Mouse (Mus musculus) left cerebral cortex, adult 8-10 months (tissue): Measurements from ENCODE around the gene Galnt18. TPM values are rescaled to one million over a fixed set of nuclear protein-coding genes. Genes with fewer than 3 reads are reported as not detected.

Experiments used
- DNase-seq, 2 experiments: peaks; one replicate each; pipeline ENCODE4 v3.0.0; 2022; ENCODE audit warnings: low spot score in 2 of 2
- total RNA-seq, 4 experiments: library from RNA; stranded (reverse); gene quantifications; 2 replicates each; pipeline ENCODE4 v1.2.4; 2022

The Galnt18 gene
- total RNA-seq, 4 experiments from 2014 or later: 34.0 to 36.6 (median 35.9) TPM

DNA sequence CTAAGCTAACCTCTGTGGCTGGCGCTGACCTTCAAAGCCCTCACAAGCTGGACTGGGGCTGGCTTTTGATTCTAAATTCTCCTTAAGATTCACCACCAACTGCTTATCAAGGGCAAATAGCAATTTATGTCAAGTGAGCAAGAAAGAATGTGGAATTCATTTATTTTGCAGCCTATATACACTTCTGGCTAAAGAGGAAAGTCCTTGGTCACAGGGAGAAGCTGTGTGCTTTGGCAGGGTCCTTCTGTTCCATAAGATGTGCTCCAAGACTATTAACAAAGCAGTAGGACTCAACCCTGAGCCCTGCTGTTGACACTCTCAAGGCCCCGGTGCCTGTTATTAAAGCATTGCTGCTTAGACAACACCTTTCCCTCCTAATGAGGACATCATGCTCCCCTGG, 7.4 kb downstream of the Galnt18 start:
- no peak for DNase-seq

DNA sequence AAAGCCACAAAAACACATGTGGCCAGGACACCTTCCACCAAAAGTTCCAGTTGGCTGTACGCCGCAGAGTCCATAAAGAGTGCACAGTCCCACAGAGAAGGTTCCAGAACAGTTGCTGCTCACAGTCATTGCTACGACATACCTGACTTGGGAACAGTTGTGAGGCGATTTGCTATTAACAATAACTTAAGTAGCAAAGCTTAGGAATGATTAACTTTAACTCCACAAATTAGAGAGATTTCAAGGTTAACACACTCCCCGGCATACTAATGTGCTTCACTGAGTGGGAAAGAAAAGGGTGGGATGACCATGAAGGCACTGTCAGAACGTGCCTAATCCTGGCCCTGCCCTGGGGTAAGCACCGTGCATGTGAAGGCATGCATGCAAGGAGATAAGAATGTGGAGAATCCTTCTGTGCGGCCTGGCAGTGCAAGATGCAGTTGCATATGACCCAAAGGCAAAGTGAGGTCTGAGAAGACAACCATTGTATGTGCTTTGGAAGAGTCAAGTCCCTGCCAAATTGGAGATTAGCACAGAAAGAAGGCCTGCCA, 8.5 kb downstream of the Galnt18 start:
- no peak for DNase-seq

DNA sequence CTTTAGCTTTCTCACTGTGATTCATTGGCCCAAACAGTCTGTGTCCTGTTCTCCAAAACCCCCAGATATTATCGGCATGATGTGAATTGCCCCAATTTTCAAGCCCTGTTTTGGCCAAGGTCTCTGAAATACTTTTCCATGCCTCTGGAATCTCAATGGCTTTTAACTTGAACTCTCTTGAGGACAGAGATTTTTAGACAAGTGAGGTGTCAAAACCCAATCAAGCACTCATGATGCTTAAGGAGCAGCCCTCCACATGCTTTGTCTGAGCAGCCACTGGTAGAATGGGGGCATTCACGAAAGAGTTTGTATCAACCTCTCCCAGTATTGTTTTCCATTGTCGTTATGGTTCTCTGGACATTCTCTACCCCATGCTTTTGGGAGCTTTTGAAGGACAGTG, 9.2 kb downstream of the Galnt18 start:
- no peak for DNase-seq

DNA sequence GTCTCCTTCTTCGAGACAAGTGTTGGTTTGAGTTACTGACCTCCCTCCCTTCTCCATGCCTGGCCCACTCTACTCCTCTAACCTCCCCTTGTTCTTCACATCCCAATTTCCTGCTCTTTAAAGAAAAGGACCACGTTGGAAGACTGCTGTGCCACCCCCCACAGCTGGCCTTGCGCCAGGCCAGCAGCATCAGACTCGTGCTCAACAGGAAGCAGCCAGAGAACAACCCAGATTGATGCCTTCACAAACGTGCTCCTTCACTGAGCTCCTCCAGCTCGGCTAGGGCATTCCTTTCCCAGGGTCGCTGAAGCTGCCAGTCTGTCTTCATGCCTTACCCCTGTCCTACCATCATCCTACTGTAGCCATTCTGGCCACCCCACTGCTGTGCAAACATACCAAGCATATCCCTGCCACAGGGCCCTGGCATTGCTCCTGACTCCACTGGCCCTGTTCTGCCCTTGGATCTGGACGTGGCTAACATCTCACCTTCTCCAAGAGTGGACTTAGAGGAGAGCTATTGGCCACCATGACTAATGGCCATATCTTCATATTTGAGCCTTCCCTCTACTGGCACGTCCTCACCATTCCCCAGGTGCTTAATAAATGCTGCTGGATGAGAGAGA, 13.5 kb downstream of the Galnt18 start:
- DNase-seq: no peak

DNA sequence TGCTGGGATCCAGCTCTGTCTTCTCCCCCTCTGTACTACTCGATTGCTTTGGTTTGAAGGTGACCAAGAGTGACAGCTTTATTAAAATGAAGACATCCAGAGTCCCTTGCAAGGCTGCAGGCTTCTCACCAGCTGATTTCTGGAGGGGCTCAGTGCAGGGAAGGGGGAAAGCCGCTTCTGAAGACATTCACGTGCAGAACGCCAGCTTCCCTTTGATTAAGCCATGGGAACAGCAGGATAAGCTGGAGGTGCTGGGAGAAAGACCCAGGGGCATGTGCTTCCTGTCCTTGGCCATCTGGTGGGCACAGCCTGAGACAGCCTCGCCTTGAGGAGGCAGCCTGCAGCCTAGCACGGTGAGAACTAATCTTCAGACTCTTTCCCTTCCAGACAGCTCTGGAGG, 17.0 kb downstream of the Galnt18 start:
- DNase-seq: no peak

DNA sequence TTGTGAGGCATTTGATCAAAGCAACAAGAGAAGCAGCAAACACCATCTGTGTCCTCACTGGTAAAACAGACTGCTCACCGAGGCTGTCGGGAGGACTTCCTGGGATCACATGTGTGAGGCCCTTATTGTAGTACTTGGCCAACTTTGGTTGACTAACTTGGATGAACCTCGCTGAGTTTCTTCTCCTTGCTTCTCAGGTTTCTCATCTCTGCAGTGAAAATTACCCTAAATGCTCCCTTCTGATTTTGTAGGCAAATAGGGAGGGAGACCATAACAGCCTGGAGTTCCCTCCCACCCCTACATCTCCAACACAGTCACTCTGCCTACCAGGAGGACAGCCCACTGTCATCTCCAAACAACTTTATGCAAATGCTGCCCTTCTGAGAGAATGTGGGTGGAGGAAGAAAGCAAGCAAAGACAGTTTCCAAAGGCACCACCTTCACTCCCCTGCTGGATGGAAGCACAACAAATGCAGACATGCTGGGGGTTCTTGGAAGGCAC, 31.2 kb downstream of the Galnt18 start:
- peak in 1 of 2 experiments; percentile 72 for DNase-seq

DNA sequence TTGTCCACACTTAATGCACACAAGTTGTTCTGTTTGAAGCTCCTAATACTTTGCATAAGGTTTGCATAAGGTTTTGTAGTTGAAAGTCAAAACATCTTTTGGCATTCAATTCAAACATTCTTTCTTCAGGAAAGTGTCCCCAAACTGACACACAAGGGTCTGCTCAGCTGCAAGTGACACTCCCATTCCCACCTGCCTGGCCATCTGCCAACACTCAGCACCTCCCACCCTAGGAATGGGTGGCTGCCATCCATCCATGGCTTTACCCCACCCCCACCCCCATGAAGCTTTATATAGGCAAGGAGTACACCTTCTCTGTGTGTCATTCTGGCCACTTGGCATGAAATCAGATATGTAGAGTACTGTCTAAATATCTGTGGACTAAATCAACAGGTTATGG, 35.0 kb downstream of the Galnt18 start:
- DNase-seq: no peak

DNA sequence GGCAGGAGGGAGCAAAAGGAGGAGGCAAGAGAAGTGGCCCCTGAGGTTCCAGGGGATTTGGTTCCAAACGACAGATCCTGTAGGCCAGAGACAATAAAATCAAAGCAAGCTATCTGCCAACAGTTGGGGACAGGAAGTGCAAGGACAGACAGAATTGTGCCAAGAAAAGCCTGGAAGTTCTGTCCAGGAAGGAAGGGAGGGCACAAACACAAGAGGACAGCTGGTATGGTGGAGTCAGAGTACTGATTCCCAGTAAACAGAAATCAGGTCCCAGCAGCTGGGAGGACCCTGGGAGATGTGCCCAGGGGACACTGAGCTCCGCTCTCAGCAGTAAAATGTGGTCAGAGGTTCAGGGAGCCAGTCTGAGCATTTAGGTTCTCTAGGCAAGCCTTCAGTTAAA, 38.2 kb downstream of the Galnt18 start:
- no peak for DNase-seq

DNA sequence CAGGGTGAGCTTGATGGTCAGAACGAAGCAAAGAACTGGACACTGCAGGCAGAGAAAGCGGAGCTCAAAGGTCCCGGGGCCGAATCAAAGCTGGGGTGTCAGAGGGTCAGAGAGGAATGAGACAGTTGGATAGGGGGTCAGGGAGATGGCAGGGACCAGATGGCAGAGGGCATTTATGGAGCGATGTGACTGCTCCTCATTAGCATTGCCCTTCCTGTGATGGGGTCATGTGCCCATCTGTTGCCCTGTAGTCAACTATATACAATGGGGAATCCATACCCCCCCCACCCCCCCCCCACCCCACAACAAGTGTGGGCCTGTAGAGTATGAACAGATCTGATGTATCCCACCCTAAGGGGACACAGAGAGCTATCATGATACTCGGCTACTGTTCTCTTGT, 39.7 kb downstream of the Galnt18 start:
- no peak for DNase-seq

DNA sequence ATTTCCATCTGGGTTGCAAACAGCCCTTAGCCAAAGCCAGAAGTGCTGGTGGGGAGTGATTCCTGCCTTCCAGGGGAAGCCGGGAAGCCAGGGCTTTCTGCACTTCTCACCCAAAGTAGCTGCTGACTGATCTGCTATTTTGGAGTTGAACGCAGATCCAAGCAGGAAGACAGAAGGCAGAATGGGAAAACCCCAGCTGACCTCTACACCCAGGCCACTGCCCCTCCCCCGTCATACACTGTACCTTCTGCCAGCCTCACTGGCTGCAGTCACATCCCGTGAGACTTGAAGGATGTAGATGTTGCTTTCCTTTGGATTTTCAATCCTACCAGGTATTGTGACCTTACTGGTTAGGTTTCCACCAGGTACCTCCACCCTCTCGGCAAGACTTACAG, 40.4 kb downstream of the Galnt18 start:
- no peak for DNase-seq

DNA sequence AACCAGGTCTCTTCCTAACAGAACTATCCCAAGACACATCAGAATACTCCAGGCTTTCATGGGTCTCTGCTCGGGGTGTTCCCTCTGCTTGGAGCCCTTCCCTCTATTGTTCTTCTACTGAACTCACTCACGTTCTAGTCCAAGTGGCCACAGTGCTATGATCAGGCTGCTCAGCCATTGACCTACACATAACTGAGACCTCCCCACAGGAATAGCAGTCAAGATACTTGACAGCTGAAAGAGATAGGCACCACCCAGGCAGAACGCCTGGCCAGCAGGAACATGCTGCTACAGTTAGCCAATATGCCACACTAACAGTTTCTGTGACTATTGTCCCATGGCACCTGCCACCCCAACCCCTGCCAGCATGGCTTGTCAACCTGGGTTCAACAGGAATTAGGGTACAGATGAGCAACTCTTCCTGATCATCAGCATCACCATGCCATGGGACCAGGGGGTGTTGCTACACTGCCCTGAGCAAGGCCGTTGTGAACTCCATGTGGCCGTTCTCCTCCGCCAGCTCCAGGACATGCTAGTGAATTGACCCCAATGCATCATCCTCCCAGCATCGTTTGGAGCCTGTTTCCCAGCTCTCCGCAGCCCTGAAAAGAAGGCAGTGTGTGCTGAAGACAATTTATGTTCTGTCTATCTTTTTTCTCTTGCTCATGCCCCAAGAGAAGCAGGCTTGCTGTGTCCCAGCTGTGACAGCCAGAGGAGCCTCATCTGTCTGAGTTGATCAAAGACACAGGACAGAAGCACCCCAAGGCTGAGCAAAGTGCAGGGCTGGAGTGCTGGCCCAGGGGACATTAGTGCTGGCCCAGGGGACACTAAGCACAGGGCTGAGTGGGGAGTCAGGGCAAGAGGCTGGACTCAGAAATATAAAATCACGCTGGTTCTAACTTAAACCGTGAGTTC, 41.1 kb downstream of the Galnt18 start:
- DNase-seq: no peak

DNA sequence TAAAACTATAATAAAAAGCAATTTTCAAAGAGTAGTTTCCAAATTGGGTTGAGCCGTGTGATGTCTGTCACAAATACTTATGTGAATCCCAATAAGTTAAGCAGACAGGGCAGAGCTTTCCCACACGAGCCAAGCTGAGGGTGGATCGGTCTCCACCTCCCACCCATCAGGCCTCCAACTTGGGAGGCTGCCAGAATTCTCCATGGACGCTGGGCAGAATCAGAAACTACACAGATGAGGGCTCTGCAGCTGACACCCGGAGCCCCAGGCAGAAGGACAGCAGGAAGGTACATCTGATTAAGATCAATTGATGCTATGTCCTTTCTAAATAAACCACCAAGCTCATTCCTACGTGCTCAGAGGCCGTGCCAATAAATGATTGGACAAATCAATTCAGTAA, 42.4 kb downstream of the Galnt18 start:
- DNase-seq: no peak

DNA sequence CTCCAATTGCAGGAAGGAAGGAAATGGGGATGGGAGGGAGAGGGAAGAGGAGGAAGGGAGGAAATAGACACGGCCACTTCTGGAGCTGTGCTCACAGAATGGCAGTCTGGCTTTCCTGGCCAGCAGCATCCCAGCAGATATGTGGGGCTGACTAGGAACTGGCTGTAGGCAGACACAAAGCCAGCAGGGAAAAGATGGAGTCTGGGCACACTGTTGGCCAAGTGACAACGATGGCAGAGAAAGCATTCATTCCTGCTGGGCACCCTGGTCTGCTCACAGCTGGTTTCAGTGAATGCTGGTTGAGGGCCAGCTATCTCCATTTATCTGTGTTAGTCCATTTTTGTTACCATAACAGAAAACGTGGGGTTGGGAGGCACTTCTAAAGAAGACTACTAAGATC, 43.4 kb downstream of the Galnt18 start:
- no peak for DNase-seq

DNA sequence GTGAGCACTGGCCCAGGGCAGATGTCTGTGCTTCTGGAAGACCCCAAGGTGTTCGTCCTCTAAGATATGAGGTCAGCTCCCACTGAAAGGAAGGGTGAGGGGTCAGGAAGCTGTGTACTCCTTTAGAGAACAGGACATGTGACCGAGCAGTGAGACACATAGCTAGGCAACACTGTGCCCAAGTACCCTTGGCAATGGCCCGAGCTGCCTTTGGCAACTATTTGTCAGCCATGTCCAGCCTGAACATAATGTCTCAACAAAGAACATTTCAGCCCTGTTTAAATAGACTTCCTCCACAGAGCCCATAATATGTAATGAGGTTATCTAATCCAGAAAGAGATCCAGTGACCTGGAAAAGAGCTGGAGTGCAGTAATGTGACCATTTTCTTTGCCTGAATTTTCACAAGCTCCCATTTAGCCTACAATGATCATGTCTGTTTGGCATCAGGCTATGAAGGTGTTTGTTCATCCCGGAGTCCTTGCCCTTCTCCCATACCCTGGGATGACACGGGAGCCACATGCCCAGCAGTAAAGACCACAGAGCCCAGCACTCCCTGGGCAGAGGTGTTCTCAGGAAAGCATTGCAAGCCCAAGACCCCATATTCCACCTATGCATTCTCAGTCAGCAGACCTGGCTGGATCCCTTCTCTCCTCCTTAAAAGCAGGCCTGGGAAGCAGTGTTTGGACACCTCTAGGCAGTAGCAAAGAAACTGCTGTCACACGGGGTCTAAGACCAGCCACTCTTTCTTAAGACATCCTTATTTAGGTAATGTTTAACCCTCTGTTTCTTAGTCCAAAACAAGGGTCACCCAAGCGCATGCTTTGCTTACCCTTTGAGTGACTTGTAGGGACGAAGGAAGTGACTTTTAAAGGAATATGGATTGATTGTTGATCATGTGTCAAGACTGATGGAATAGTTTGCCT, 49.2 kb downstream of the Galnt18 start:
- no peak for DNase-seq

DNA sequence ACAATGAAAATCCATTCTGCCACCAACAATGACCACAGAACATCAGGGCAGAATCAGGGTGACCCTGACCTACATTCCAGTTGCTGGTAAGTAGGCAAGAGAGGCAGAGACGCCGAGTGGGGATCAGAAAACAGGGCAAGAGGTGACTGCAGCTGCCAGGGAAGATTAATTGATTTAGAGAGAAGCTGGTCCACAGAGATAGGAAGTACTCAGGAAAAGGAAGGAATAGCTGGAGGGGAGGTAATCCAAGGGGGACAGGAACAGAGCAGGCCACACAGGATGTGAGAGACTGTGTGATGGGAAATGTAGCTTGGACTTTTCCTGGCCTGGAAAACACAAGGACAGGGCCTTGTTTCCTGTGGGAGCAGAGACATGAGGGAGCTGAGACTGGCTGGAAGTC, 52.8 kb downstream of the Galnt18 start:
- DNase-seq: no peak

DNA sequence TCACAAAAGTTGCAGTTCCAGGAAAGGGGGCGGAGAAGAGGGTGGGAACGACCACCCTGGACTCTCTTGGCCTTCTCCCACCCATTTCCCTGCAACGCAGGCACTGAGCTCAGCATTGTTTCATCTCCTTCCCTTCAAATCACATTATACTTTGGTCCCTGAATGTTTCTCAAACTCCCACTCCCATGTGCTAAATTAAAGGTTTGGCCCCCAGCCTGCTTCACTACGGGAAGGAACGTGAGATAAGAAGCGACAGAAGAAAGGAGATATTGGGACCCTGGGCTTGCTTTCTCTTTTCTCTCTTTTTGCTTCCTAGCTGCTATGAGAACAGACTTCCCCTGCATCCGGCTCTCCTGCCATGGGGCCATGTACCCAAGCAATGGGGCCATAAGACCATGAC, 55.0 kb downstream of the Galnt18 start:
- no peak for DNase-seq

DNA sequence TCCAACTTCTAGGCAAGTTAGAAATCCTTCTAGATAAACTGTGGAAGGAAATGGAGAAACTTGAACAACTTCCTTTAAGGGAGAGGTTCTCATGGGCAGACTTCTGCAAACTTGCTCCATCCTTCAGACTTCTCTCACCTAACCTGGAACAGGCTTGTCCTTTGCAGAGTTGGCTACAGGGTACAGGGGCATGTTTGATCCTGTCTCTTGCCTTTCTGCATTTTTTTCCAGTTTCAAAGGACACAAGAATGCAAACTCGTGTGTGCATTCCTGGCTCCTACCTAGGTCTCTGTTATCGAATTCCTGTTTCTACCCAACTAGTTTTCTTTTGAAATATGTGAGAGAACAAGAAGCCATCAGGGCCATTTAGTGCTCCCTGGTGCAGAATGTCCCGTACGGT, 55.8 kb downstream of the Galnt18 start:
- no peak for DNase-seq

DNA sequence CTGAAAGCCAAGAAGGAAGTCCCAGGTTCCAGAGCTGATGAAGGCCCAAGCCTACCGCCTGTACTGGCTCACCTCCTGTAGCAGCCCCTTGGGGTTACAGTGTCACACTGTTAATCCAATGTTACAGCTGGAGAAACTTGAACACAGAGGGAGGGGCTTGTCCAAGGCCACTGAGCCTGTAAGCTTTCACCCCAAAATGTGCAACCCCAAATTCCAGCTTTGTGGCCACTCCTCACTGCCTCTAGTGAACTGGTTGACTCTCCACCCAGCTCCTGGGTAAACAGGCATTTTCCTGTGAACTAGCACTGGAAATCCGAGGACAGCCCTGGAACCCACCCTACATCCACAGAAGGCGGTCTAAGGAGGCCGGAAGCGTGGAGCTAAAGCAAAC, 58.5 kb downstream of the Galnt18 start:
- no peak for DNase-seq

DNA sequence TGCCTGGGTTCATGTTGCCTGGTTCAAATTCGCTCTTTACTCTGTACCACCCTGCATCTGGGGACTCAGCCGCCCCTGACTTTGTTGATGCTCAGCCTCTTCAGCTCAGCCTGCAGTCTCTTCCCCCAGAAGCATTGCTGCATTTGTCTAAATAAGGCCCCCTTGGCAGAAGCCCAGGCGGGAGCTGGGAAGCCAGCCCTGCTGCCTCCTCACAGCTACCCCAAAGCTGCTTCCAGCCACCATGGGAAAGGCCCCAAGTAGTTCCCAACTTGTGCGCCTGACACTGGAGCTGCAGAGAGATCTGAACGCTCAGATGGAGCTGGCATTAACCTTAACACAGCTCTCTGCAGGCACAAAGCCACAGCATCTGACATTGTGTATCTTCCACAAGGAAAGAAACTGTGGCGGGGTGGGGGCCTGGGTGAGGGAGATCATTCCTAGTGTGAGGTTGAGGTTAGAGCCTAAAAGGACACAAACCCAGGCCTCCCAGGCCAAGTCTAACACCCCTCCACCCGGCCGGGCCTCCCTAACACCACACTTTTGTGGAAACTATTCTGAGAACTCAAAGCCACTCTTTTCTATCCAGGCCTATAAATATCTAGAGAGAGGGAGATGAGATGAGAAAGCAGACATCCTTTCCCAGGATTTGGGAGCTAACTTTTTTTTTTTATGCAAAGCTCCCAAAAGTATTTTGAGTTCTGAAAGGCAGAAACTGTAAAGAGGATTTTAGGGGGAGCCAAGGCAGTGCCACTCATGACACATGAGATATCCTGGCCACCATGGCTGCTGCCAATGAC, 59.1 kb downstream of the Galnt18 start:
- peak in 1 of 2 experiments; percentile 71 for DNase-seq

DNA sequence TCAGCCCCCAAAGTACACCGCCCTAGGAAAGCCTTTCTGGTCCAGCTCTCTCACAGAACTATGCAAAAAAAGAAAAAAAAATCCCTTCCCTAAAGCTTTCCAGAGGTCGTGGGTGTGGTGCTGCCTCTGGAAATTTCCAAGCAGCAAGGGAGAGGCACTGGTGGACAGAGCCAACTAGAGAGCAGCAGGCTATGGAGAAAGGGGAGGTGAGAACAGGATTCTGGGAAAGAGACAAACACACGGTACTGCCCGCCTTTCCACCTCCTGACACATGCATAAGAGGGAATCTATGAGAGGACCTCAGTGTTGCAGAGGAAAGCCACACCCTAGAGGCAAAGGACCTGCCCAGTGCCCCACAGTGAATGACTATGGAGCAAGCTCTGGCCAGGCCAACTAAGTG, 60.9 kb downstream of the Galnt18 start:
- DNase-seq: no peak
